Mouse (Mus musculus) lung, adult 18-20 months (tissue): ENCODE results near the gene Olfr732.

Source experiments
- DNase-seq, 2 experiments: peaks; one replicate each; pipeline ENCODE4 v3.0.0; 2022; ENCODE audit warnings: mixed read lengths in 2 of 2

Olfr732 gene

GRCm38 (mm10) chr14:50284106-50284505, at the start of gene Olfr732:
Gene Olfr732, minus strand, starts transcription at chr14:50284206.
- no peak for DNase-seq

- DNase-seq, result no peak
Observed at GRCm38 (mm10) chr14:50326661-50327060, 42.7 kb upstream of the Olfr732 start, which contains the start of gene Olfr734. Gene Olfr734, minus strand, starts transcription at chr14:50326761.

GRCm38 (mm10) chr14:50301422-50301821, 17.4 kb upstream of the Olfr732 start, which contains the start of gene Olfr733:
Gene Olfr733, minus strand, starts transcription at chr14:50301522.
- DNase-seq, result no peak

- DNase-seq, result no peak
Observed at GRCm38 (mm10) chr14:50241766-50242165, 42.2 kb downstream of the Olfr732 start, which contains the start of gene Olfr731. Gene Olfr731, minus strand, starts transcription at chr14:50241866.
